Mouse (Mus musculus) embryonic facial prominence, embryonic 13.5 days (tissue): ENCODE data around the gene Pum2. TPM values are rescaled to one million over a fixed set of nuclear protein-coding genes. Genes with fewer than 3 reads are reported as not detected.
"Not testable (repeated sequence)": the region's sequence is repeated elsewhere in the genome, so short reads cannot be mapped to it uniquely, and the experiment has no call there.

ENCODE experiments used
- ATAC-seq: fragments of 200-750 bp; cut with Nextera tagmentation; 2 replicates; pipeline ENCODE4 v1.8.0; 2017; ENCODE audit warnings: low read depth; ENCODE audit not compliant: insufficient number of reproducible peaks, insufficient read depth, low FRiP score, low TSS enrichment
- H3K27ac ChIP-seq: fragments of 300-500 bp; sonication (generic); 2 replicates; pipeline ENCODE4 v1.5.1; 2015; ENCODE audit warnings: moderate library complexity, mild to moderate bottlenecking, inconsistent platforms
- H3K27me3 ChIP-seq: fragments of 300-500 bp; sonication (generic); 2 replicates; pipeline ENCODE4 v1.6.1; 2015; ENCODE audit warnings: mild to moderate bottlenecking, inconsistent platforms
- H3K36me3 ChIP-seq: fragments of 300-500 bp; sonication (generic); 2 replicates; pipeline ENCODE4 v1.6.1; 2015; ENCODE audit warnings: mild to moderate bottlenecking, inconsistent platforms
- H3K4me1 ChIP-seq: fragments of 300-500 bp; sonication (generic); 2 replicates; pipeline ENCODE4 v1.6.1; 2015; ENCODE audit warnings: inconsistent platforms
- H3K4me2 ChIP-seq: fragments of 300-500 bp; sonication (generic); 2 replicates; pipeline ENCODE4 v1.6.1; 2015; ENCODE audit warnings: moderate library complexity, mild to moderate bottlenecking, inconsistent platforms
- H3K4me3 ChIP-seq: fragments of 300-500 bp; sonication (generic); 2 replicates; pipeline ENCODE4 v1.5.1; 2015; ENCODE audit warnings: mild to moderate bottlenecking, inconsistent platforms
- H3K9ac ChIP-seq: fragments of 300-500 bp; sonication (generic); 2 replicates; pipeline ENCODE4 v1.6.1; 2015; ENCODE audit warnings: mild to moderate bottlenecking, inconsistent platforms
- H3K9me3 ChIP-seq: fragments of 300-500 bp; sonication (generic); 2 replicates; pipeline ENCODE4 v1.6.1; 2016; ENCODE audit warnings: inconsistent platforms
- WGBS: fragments of 180-500 bp; shearing (Covaris S2); methylation state at CpG from one replicate; pipeline ENCODE4 v1.1.7; 2015; ENCODE audit warnings: mixed read lengths; 5-methylcytosine and 5-hydroxymethylcytosine counted together
- polyA plus RNA-seq: library from polyadenylated mRNA; unstranded; fragments of >200 nt; fragmentation: Nextera tagmentation; extraction: Ambion mirVana; gene quantifications from 2 replicates; pipeline ENCODE4 v1.2.1, GENCODE M21; 2015

Pum2 gene
- 50.2 and 53.6 TPM in 2 replicates for polyA plus RNA-seq

DNA sequence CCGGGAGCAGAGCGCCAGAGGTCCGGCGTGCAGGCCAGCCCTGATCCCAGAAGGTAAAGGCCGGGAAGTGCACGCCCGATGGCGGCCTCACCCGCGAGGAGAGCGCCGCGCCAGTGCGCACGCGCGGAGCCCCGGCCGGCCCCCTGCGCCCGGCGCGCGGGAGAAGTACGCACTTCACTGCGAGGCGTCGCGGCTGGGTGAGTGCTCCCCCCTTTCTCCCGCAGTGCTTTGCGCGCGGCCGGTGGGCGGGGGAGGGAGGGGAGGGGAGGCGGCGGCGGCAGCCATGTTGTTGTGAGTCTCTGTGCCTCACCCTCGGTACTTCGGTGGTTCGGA is at the start of gene Pum2:
TSS of gene Pum2 (plus strand) at position 161 of the 333 bp plus-strand sequence.
- no peaks in the 10 kb centered on the region for H3K36me3 ChIP-seq
- peak; percentile 94 for ATAC-seq
- peaks cover 5% of the 10 kb centered on the region; the same call in 1 of the 2 replicates for H3K9me3 ChIP-seq
- no peaks in the 10 kb centered on the region for H3K27me3 ChIP-seq
- peaks cover 14% of the 10 kb centered on the region for H3K4me1 ChIP-seq
- H3K4me2 ChIP-seq = peak within 1 kb of the TSS; percentile 69
- H3K4me3 ChIP-seq = peak within 1 kb of the TSS; percentile 83
- 0% methylated on average over 30 of the region's 41 CpGs for WGBS
- peak within 1 kb of the TSS; percentile 99 for H3K9ac ChIP-seq
- H3K27ac ChIP-seq = peak within 1 kb of the TSS; percentile 97

DNA sequence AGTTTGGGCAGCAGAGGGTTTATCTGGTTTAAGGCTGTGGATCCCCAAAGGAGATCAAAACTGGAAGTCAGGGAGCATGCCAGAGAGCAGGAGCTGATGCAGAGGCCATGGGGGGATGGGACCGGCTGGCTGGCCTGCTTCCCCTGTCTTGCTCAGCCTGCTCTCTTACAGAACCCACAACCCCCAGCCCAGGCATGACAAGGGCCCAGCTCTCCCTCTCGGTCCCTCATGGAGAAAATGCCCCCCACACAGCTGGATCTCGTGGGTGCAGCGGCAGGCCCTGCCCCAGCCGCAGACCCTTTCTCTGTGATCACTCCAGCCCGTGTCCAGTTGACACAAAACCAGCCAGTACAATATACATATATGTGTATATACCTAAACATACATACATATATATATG is 44.4 kb upstream of the Pum2 start:
- no peak overlapping the region for H3K4me3 ChIP-seq
- H3K27ac ChIP-seq = no peak overlapping the region
- H3K9ac ChIP-seq = no peak overlapping the region
- no peaks in the 10 kb centered on the region for H3K4me1 ChIP-seq
- no peaks in the 10 kb centered on the region for H3K36me3 ChIP-seq
- H3K27me3 ChIP-seq = no peaks in the 10 kb centered on the region
- no peaks in the 10 kb centered on the region for H3K9me3 ChIP-seq
- H3K4me2 ChIP-seq = no peak overlapping the region
- no peak for ATAC-seq
- WGBS = 94% methylated on average over 6 of the region's 6 CpGs

- no peaks in the 10 kb centered on the region for H3K36me3 ChIP-seq
- no peaks in the 10 kb centered on the region for H3K27me3 ChIP-seq
- no peaks in the 10 kb centered on the region for H3K9me3 ChIP-seq
- no peak overlapping the region for H3K9ac ChIP-seq
- H3K4me2 ChIP-seq = no peak overlapping the region
- H3K4me3 ChIP-seq = no peak overlapping the region
- no peak overlapping the region for H3K27ac ChIP-seq
- ATAC-seq = no peak
- no peaks in the 10 kb centered on the region for H3K4me1 ChIP-seq
- WGBS = 93% methylated on average over 1 of the region's 1 CpGs
Measured at GRCm38 (mm10) chr12:8631691-8632090, 42.2 kb upstream of the Pum2 start.

GRCm38 (mm10) chr12:8632737-8633365 is 41.1 kb upstream of the Pum2 start:
- Histone ChIP-seq H3K27ac (no peak overlapping the region), H3K9me3 (no peaks in the 10 kb centered on the region), H3K4me1 (no peaks in the 10 kb centered on the region), H3K4me2 (no peak overlapping the region), H3K36me3 (no peaks in the 10 kb centered on the region), H3K27me3 (no peaks in the 10 kb centered on the region), H3K4me3 (no peak overlapping the region), H3K9ac (no peak overlapping the region)
- WGBS = 86% methylated on average over 2 of the region's 2 CpGs
- no peak for ATAC-seq

DNA sequence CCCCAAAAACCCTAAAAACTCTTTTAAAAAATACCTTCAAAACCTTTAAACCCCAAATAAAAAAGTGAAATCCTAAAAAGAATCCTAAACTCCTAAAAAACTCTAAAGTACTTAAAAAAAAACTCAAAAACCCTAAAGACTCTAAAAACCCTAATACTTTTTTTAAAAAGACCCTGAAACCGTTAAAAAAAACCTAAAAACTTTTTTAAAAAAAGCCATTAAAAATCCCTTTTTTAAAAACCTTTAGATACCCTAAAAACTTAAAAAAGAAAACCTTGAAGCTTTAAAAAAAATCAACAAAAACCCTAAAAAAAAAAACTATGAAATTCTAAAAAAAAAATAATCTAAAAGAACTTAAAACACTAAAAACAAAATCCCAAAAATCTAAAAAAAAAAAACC is 39.6 kb upstream of the Pum2 start:
- 95% methylated on average over 1 of the region's 1 CpGs for WGBS
- H3K9ac ChIP-seq = no peak overlapping the region
- H3K27me3 ChIP-seq = no peaks in the 10 kb centered on the region
- no peak overlapping the region for H3K4me2 ChIP-seq
- no peaks in the 10 kb centered on the region for H3K4me1 ChIP-seq
- H3K9me3 ChIP-seq = no peaks in the 10 kb centered on the region
- ATAC-seq = no peak
- no peaks in the 10 kb centered on the region for H3K36me3 ChIP-seq
- no peak overlapping the region for H3K4me3 ChIP-seq
- H3K27ac ChIP-seq = no peak overlapping the region

DNA sequence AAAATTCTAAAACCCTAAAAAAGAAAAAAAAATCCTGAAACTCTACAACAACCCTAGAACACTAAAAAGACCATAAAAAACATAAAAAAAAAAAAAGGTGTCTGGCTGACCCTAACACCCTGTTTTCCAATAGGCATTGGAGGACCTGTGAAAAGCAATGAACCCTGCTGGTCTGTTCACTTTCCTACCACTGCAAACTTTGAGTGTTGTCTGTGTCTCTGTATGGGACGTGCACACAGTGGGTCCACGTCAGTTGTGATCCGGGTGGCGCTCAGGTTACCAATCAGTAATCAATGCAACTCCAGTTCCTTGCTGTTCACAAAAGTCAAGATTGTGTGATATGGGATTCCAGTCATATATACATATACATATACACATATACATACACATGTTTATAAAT is 38.4 kb upstream of the Pum2 start:
- no peak for ATAC-seq
- Histone ChIP-seq H3K27ac (no peak overlapping the region), H3K4me1 (0 out of 2 replicates have a peak, but pooled peaks cover 4% of the 10 kb centered on the region), H3K9me3 (no peaks in the 10 kb centered on the region), H3K9ac (no peak overlapping the region), H3K4me3 (no peak overlapping the region), H3K27me3 (no peaks in the 10 kb centered on the region), H3K36me3 (no peaks in the 10 kb centered on the region), H3K4me2 (no peak overlapping the region)
- 95% methylated on average over 4 of the region's 4 CpGs for WGBS

DNA sequence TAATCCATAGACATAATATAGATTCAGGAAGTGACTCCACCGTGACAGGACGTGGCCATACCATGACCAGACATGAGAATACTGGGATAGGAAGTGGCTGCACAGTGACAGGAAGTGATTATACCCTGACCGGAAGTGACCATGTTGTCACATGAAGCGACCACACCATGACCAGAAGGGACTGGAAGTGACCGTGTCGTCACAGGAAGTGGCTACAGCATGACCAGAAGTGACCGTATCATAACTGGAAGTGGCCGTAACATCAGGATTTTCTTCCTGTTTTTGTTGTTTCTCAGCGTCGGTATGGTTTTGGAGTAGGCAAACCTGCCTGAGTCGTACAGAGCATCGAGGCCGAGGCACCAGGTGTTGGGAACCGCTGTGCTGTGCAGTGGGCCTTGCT is 37.0 kb upstream of the Pum2 start:
- no peak overlapping the region for H3K27ac ChIP-seq
- 95% methylated on average over 14 of the region's 14 CpGs for WGBS
- 0 out of 2 replicates have a peak, but pooled peaks cover 4% of the 10 kb centered on the region for H3K4me1 ChIP-seq
- no peak overlapping the region for H3K4me3 ChIP-seq
- H3K9me3 ChIP-seq = no peaks in the 10 kb centered on the region
- no peak for ATAC-seq
- no peak overlapping the region for H3K9ac ChIP-seq
- no peak overlapping the region for H3K4me2 ChIP-seq
- H3K36me3 ChIP-seq = no peaks in the 10 kb centered on the region
- no peaks in the 10 kb centered on the region for H3K27me3 ChIP-seq

DNA sequence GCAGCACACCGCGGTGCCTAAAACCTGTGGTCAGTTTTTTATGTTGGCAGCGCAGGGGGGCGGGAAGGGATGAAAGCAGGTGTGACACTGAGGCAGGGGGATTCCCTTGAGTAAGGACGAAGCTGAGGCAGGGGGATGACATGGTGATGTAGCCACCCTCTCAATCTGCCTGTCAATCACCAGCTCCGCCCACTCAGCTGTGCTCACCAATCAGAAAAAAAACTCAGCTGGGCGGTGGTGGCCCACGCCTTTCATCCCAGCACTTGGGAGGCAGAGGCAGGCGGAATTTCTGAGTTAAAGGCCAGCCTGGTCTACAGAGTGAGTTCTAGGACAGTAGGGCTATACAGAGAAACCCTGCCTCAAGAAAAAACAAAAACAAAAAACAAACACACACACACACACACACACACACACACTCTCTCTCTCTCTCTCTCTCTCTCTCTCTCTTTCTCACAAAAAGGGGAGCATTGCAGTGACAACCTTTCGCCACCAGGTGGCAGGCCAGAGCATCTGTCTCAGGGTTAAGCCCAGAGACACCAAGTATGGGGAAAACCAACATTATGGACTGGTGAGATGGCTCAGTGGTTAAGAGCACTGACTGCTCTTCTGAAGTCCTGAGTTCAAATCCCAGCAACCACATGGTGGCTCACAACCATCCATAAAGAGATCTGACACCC is 35.4 kb upstream of the Pum2 start:
- not testable (repeated sequence) for H3K4me1 ChIP-seq, H3K27ac ChIP-seq, H3K4me2 ChIP-seq, H3K27me3 ChIP-seq, H3K36me3 ChIP-seq, H3K4me3 ChIP-seq, H3K9me3 ChIP-seq, H3K9ac ChIP-seq, ATAC-seq
- WGBS = 63% methylated on average over 10 of the region's 10 CpGs

- not testable (repeated sequence) for H3K27ac ChIP-seq, H3K4me1 ChIP-seq, H3K9me3 ChIP-seq, H3K36me3 ChIP-seq, H3K27me3 ChIP-seq, ATAC-seq
- H3K4me3 ChIP-seq = peak overlapping the region; percentile 80
- H3K9ac ChIP-seq = peak overlapping the region; percentile 69
- WGBS = 4% methylated on average over 2 of the region's 2 CpGs
- peak overlapping the region; percentile 63 for H3K4me2 ChIP-seq
Measured at GRCm38 (mm10) chr12:8640186-8640585, 33.7 kb upstream of the Pum2 start.

GRCm38 (mm10) chr12:8640711-8641424 is 33.1 kb upstream of the Pum2 start:
- Histone ChIP-seq H3K27ac (peak overlapping the region; percentile 97), H3K36me3 (no peaks in the 10 kb centered on the region), H3K9ac (peak overlapping the region; percentile 95), H3K9me3 (no peaks in the 10 kb centered on the region), H3K27me3 (no peaks in the 10 kb centered on the region), H3K4me2 (peak overlapping the region; percentile 68), H3K4me3 (peak overlapping the region; percentile 80), H3K4me1 (0 out of 2 replicates have a peak, but pooled peaks cover 4% of the 10 kb centered on the region)
- under 1% methylated on average over 47 of the region's 47 CpGs for WGBS
- peak; percentile 97 for ATAC-seq

GRCm38 (mm10) chr12:8641425-8641735 is 32.6 kb upstream of the Pum2 start:
- no peaks in the 10 kb centered on the region for H3K36me3 ChIP-seq
- peak overlapping the region; percentile 95 for H3K9ac ChIP-seq
- H3K27ac ChIP-seq = 0 out of 2 replicates have a peak overlapping the region, but pooled peaks have one; percentile 97
- H3K4me1 ChIP-seq = 0 out of 2 replicates have a peak, but pooled peaks cover 4% of the 10 kb centered on the region
- no peaks in the 10 kb centered on the region for H3K27me3 ChIP-seq
- peak overlapping the region; percentile 68 for H3K4me2 ChIP-seq
- 3% methylated on average over 10 of the region's 10 CpGs for WGBS
- no peak for ATAC-seq
- peak overlapping the region; percentile 80 for H3K4me3 ChIP-seq
- H3K9me3 ChIP-seq = no peaks in the 10 kb centered on the region

DNA sequence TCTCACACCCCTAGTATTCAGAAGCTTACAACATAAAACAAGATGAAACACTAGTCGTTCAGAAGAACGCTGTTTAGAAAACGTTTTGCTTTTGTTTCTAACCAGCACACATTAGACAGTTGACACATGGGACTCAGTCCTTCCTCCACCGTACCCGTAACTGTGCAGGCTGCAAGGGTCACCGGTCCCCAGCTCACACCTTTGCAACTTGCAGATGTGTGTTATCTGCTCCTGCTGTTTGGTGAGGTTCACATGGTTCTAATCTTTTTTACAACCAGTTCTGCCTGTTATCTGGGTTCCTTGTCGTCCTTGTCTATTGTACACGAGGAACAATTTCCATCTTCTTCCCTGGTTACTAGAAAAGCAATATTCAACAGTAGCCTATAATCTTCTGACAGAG is 25.7 kb upstream of the Pum2 start:
- not testable (repeated sequence) for ATAC-seq, H3K27ac ChIP-seq
- 67% methylated on average over 8 of the region's 8 CpGs for WGBS

More for the DNA sequence above, 25.7 kb upstream of the Pum2 start:
- H3K9me3 ChIP-seq, H3K27me3 ChIP-seq, H3K9ac ChIP-seq, H3K4me1 ChIP-seq, H3K4me2 ChIP-seq, H3K4me3 ChIP-seq, H3K36me3 ChIP-seq: not testable (repeated sequence)
